Mouse (Mus musculus) myocyte (in vitro differentiated cells): ENCODE data around the gene Nol4l.

ENCODE experiments used
- CEBPB ChIP-seq: IDR thresholded peaks from 2 replicates; pipeline ENCODE4 v1.6.1; 2011; ENCODE audit warnings: mild to moderate bottlenecking, moderate library complexity; ENCODE audit not compliant: poor library complexity, insufficient read depth, severe bottlenecking
- MAX ChIP-seq: IDR thresholded peaks from one replicate; pipeline ENCODE4 v1.6.1; 2011; ENCODE audit warnings: low read depth, mild to moderate bottlenecking, control low read depth
- MYOD1 ChIP-seq, 3 experiments: IDR thresholded peaks; one replicate each; pipeline ENCODE4 v1.6.1; 2011; ENCODE audit warnings: control low read depth in 2 of 3, low read depth in 2 of 3, mild to moderate bottlenecking in 2 of 3, moderate library complexity in 1 of 3; ENCODE audit not compliant: insufficient read length in 2 of 3, control insufficient read depth in 1 of 3
- POLR2A ChIP-seq: IDR thresholded peaks from one replicate; pipeline ENCODE4 v1.6.1; 2011; ENCODE audit warnings: low read depth, mild to moderate bottlenecking, control low read depth, moderate library complexity; ENCODE audit not compliant: insufficient read length
- POLR2AphosphoS2 ChIP-seq: IDR thresholded peaks from one replicate; pipeline ENCODE4 v1.6.1; 2011; ENCODE audit warnings: low read depth, control low read depth; ENCODE audit not compliant: insufficient read length
- REST ChIP-seq: IDR thresholded peaks from one replicate; pipeline ENCODE4 v1.6.1; 2011; ENCODE audit warnings: mild to moderate bottlenecking, control low read depth, moderate library complexity; ENCODE audit not compliant: insufficient read depth, insufficient read length
- TCF12 ChIP-seq: IDR thresholded peaks from one replicate; pipeline ENCODE4 v1.6.1; 2011; ENCODE audit warnings: mild to moderate bottlenecking, control low read depth; ENCODE audit not compliant: poor library complexity, insufficient read depth, severe bottlenecking
- USF1 ChIP-seq: IDR thresholded peaks from one replicate; pipeline ENCODE4 v1.6.1; 2011; ENCODE audit warnings: low read depth, mild to moderate bottlenecking, control low read depth, moderate library complexity

DNA sequence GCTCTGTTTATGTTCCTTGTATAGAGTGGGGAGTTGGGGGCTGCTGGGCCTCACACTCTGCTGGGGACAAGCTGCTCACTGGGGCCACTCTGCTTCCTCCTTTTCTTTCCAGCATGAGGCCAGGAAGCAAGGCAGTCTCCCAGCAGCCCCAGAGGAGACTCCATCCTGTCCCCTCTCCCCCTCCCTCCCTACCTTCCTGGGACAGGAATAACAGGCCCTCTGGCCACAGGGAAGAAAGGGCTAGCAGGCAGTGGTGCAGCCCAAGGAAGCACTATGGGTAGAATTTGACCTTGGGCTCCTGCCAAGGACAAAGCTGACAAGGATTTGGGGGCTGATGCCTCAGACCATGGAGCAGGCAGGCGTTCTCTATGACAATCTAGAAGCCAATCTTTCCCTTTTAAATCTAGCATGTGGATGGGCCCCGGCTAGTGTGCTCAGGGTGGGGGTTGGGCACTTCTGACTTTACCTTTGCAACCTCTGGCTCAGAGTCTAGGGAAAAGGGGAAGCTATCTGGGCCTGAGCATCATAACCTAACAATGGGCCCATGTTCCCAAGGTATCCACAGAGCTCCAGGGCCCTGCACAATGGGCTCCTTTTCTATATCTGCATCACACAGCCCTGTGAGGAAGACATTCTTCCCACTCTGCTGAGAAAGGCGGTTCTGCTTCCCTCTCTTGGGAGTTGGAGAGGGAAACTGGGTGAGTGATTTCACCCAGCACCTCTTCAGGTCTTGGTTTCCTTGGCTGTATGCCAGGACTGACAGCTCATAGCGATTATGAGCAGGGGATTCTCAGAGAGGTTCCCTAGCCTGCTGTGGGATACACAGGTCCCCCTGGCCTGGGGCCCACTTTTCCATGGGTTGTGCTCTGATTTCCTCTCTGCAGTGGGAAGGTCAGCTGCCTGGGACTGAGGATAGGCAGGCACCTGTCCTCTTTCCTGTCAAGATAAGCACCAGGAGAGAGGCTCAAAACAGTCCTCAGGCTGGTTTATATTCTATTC is 54.4 kb downstream of the Nol4l start:
- TF ChIP-seq CEBPB (no peak), MYOD1 (IDR thresholded peaks at IDR 0.05; ENCODE audit: control insufficient read depth in 1 of 3, insufficient read length in 2 of 3, low read depth in 2 of 3) (no peak), TCF12 (no peak), POLR2A (no peak), MAX (no peak), USF1 (no peak), REST (no peak), POLR2AphosphoS2 (no peak)
